Mouse (Mus musculus) bone marrow, adult 2 months (tissue): ENCODE measurements around the gene Enpp3.

Experiments used
- CTCF ChIP-seq: fragments of 200-500 bp; IDR thresholded peaks from 2 replicates; pipeline ENCODE4 v1.5.1; 2011; ENCODE audit warnings: low read length, control low read depth; ENCODE audit not compliant: control insufficient read depth, insufficient read depth
- POLR2A ChIP-seq: fragments of 200-500 bp; IDR thresholded peaks from 2 replicates; pipeline ENCODE4 v1.6.1; 2011; ENCODE audit warnings: low read depth, mild to moderate bottlenecking, control low read depth, low read length, borderline replicate concordance; ENCODE audit not compliant: control insufficient read depth

GRCm38 (mm10) chr10:24753536-24754250 is 88.9 kb downstream of the Enpp3 start:
- TF ChIP-seq CTCF: no peak
- TF ChIP-seq POLR2A: no peak
